Mouse (Mus musculus) liver, embryonic 14.5 days (tissue): ENCODE measurements around the gene Cstl1.

ENCODE experiments used
- CTCF ChIP-seq: IDR thresholded peaks from 2 replicates; pipeline ENCODE4 v1.5.1; 2016; ENCODE audit warnings: antibody characterized with exemption, low read depth, control low read depth
- EP300 ChIP-seq: IDR thresholded peaks from 2 replicates; pipeline ENCODE4 v1.6.1; 2016; ENCODE audit warnings: antibody characterized with exemption, low read depth

- TF ChIP-seq CTCF (no peak), EP300 (no peak)
Measured at GRCm38 (mm10) chr2:148750058-148750457, at the start of gene Cstl1.
